Mouse (Mus musculus) megakaryocyte progenitor cell, adult 5-6 weeks (primary cell): ENCODE results near the gene Olfr220. TPM values are rescaled to one million over a fixed set of nuclear protein-coding genes. Genes with fewer than 3 reads are reported as not detected.

Experiments
- ATAC-seq: replicated peaks from 2 replicates; pipeline ENCODE4 v1.8.0; 2016; ENCODE audit warnings: mild to moderate bottlenecking, moderate TSS enrichment, inconsistent platforms; ENCODE audit not compliant: poor library complexity
- total RNA-seq, 2 experiments: library from RNA; stranded (forward) in 1 of 2; stranded (reverse) in 1 of 2; fragments of 157-497, 149-512 nt in 1 of 2; fragments of 200-1000 nt in 1 of 2; gene quantifications; 2 replicates each; pipeline versions ENCODE4 v1.2.3 to v1.2.4; 2015 to 2017

The Olfr220 gene
- total RNA-seq (2015), result not detected in 2 replicates
- not detected in 2 replicates for total RNA-seq (2017)

GRCm38 (mm10) chr1:174441782-174442181, at the start of gene Olfr220:
Gene Olfr220, plus strand, starts transcription at chr1:174442082.
- no peak for ATAC-seq

GRCm38 (mm10) chr1:174422959-174423358, 18.9 kb upstream of the Olfr220 start:
- ATAC-seq, result peak; percentile 64

- ATAC-seq, result no peak
Observed at GRCm38 (mm10) chr1:174423764-174424163, 18.1 kb upstream of the Olfr220 start, which contains the start of gene Olfr414. Gene Olfr414, plus strand, starts transcription at chr1:174424064.

GRCm38 (mm10) chr1:174426180-174426986, 15.5 kb upstream of the Olfr220 start:
- ATAC-seq, result peak; percentile 54

GRCm38 (mm10) chr1:174427402-174427801, 14.5 kb upstream of the Olfr220 start:
- no peak for ATAC-seq

GRCm38 (mm10) chr1:174428407-174428806, 13.5 kb upstream of the Olfr220 start:
- peak; percentile 74 for ATAC-seq

- peak; percentile 50; the same call in 1 of the 2 replicates for ATAC-seq
Observed at GRCm38 (mm10) chr1:174434121-174434520, 7.8 kb upstream of the Olfr220 start.

- no peak for ATAC-seq
Observed at GRCm38 (mm10) chr1:174455100-174455499, 13.2 kb downstream of the Olfr220 start.

- peak; percentile 54 for ATAC-seq
Observed at GRCm38 (mm10) chr1:174465385-174465784, 23.5 kb downstream of the Olfr220 start.

- ATAC-seq, result peak; percentile 73
Observed at GRCm38 (mm10) chr1:174466240-174466639, 24.4 kb downstream of the Olfr220 start.

- ATAC-seq, result peak; percentile 90
Observed at GRCm38 (mm10) chr1:174469736-174470135, 27.9 kb downstream of the Olfr220 start.

GRCm38 (mm10) chr1:174482567-174482966, 40.7 kb downstream of the Olfr220 start:
- no peak for ATAC-seq

GRCm38 (mm10) chr1:174500064-174500463, 58.2 kb downstream of the Olfr220 start:
- ATAC-seq, result no peak

Other genes with a start within 250 kb of the Olfr220 start
- gene Olfr419, start 190.0 kb upstream of the Olfr220 start, total RNA-seq (2015), result not detected in 2 replicates
- gene Olfr419, start 190.0 kb upstream of the Olfr220 start, total RNA-seq (2017), result not detected in 2 replicates
- not detected in 2 replicates for gene Mptx1, start 111.6 kb upstream of the Olfr220 start, total RNA-seq (2015)
- not detected in 2 replicates for gene Mptx1, start 111.6 kb upstream of the Olfr220 start, total RNA-seq (2017)
- 0.42 and 2.4 TPM in 2 replicates for gene Olfr417, start 77.0 kb upstream of the Olfr220 start, total RNA-seq (2015)
- 0.44 and 0.67 TPM in 2 replicates for gene Olfr417, start 77.0 kb upstream of the Olfr220 start, total RNA-seq (2017)
- gene Olfr248, start 51.0 kb upstream of the Olfr220 start, total RNA-seq (2015), result 0.52 and 0.54 TPM in 2 replicates
- gene Olfr248, start 51.0 kb upstream of the Olfr220 start, total RNA-seq (2017), result not detected in 2 replicates
- 0.52 and 1.6 TPM in 2 replicates for gene Olfr414, start 18.0 kb upstream of the Olfr220 start, total RNA-seq (2015)
- 0.84 TPM in 1 of 2 replicates, not detected in the other for gene Olfr414, start 18.0 kb upstream of the Olfr220 start, total RNA-seq (2017)
- 0.37 TPM in 1 of 2 replicates, not detected in the other for gene Fmn2, start 59.7 kb downstream of the Olfr220 start, total RNA-seq (2015)
- not detected in 2 replicates for gene Fmn2, start 59.7 kb downstream of the Olfr220 start, total RNA-seq (2017)